Mouse (Mus musculus) megakaryocyte progenitor cell, adult 5-6 weeks (primary cell): Measurements from ENCODE around the gene Stag2. TPM values are rescaled to one million over a fixed set of nuclear protein-coding genes. Genes with fewer than 3 reads are reported as not detected.
A peak's percentile ranks its signal among the peaks of the same experiment; 100 is the strongest.

Source experiments
- ATAC-seq: replicated peaks from 2 replicates; pipeline ENCODE4 v1.8.0; 2016; ENCODE audit warnings: mild to moderate bottlenecking, moderate TSS enrichment, inconsistent platforms; ENCODE audit not compliant: poor library complexity
- total RNA-seq, 2 experiments: library from RNA; stranded (forward) in 1 of 2; stranded (reverse) in 1 of 2; fragments of 157-497, 149-512 nt in 1 of 2; fragments of 200-1000 nt in 1 of 2; gene quantifications; 2 replicates each; pipeline versions ENCODE4 v1.2.3 to v1.2.4; 2015 to 2017

Gene Stag2
- total RNA-seq, 2 experiments from 2014 or later, result 123 to 512 TPM

DNA sequence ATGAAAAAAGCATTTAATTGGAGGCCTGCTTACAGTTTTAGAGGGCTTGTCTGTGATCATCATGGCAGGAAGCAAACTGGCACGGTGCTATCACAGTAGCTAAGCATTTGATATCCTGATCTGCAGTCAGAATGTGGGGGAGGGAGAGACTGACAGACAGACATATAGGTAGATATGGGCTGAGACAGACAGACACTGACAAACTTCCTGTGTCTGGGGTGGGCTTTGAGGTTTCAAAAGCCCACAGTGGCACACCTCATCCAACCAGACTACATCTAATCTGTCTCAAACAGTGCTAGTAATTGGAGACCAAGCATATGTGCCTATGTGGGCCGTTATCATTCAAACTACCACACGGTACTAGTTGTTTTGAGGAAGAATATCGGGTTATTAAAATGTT, 53.4 kb downstream of the Stag2 start:
- peak; percentile 78 for ATAC-seq

DNA sequence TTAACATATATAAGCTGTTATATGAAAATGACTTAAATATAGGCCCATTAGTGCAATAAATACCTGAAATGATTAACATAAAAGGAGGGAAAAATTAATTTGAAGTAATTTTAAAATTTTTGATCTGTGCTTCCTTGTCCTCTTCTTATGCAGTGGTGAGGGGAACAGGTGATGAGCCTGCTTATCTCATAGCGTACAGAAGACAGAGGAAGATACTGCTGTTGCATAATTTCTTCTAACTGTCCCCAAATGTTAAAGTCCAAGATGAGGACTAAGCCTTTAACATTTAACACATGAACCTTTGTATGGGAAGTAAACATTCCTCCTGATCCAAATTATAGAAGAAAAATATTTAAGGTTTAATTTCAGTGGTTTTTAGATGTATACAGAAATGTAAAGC, 66.6 kb downstream of the Stag2 start:
- ATAC-seq, result peak; percentile 76

DNA sequence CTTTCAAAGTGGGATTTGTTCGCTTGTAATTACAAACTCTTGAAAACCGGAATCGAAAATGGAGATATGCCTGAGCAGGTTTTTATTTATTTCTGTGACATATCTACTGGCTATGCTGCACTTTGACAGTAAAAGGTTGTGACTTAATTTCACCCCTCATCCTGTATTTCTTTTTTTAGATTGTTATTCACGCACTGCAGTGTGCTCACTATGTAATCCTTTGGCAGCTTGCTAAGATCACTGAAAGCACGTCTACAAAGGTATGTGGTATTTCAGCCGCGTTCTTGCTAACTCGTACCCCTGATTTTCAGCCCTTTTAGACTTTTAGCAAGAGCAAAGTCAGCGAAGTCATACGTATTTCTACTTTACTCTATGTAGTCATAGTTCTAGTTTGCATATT, 101.2 kb downstream of the Stag2 start:
- no peak for ATAC-seq

DNA sequence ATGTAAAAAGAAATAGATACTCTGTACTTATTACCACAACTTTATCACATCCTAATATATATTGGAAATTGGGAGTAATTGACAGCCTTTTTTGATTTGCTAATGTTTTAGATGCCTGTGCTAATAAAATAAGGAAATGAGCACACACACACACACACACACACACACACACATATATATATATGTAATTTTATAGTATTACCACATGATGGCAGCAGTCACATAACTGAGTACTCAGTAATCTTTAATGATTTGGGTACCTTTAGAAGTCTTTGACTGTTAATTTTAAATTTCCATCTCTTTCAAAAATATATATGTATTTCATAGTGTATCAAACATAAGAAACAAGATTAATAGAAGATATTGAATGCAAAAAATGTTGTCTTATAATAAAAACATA, 123.6 kb downstream of the Stag2 start:
- ATAC-seq, result peak; percentile 70

DNA sequence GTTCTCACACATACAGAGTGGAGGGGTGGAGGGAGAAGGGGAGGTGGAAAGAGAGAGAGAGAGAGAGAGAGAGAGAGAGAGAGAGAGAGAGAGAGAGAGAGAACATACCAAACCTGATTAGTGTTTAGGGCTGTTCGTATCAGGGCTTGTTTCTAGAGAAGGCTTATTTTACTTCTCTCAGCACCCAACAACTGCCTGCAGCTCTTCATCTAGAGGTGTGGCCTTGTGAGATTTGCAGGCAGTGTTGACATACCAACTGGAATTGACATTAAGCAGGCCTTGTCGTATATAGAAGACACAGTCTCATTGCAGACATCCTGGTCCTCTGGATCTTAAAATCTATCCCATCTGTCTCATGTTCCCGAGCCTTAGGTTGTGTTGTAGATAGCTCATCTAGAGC, 141.1 kb downstream of the Stag2 start:
- ATAC-seq, result no peak

DNA sequence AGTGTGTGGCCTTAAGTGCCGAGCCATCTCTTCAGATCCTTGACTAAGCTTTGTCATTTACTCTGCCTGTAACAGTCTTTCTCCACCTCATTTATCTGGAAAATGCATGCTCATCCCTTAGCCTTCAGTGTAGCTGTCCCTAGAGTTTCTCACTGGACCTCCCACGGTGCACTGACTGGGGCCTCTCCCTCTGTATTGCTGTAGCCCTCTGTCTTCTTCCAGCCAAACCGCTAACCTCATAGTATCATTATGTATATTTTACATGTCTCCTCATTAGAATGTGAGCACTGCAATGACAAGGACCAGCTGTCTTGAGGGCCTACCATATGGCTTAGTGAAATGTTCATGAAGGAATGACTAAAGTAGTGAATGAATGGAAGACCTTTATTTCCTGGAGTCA, 166.1 kb downstream of the Stag2 start:
- ATAC-seq, result no peak

DNA sequence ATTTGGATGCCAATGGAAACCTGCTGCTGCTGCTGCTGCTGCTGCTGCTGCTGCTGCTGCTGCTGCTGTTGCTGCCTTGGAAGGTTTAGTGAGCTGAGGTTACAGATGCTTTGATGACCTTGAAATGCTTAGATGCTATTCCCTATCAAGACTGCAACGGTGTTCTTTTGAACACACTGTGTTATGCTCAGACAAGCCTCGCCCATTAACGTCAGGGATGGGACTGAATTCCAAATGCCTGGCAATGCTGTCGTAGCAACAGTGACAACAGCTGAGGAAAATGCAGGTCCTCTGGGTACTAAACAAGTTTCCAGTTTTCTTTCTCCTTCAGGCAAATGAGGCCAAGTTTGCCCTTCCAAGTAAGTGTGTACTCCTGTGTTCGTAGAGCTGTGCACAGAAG, 171.3 kb downstream of the Stag2 start:
- ATAC-seq, result no peak

DNA sequence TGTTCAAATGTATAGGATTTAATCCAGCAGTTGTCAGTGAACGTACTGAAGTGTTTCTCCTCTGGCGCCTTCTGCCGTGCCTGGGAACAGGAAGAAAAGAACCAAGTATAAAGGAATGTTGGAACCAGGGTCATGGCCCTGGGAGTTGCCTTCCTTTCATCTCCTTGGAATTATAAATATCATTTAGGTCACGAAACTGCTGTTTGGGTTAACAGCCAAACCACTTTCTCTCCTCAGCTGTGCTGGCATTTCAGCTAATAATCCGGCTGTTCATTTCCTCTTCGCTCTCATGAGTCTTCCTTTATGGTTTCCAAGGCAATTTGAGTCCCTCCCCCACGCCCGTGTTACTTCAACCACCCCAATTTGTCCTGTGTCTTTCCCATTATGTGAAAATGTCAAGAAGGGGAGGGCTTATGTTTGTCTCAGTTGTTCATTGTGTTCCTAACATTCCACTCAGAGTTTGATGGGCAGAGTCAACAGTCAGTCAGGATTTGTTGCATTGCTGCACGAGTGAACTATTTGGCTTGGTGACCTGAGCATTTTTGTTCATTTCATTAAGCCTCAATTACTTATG, 172.2 kb downstream of the Stag2 start:
- no peak for ATAC-seq

DNA sequence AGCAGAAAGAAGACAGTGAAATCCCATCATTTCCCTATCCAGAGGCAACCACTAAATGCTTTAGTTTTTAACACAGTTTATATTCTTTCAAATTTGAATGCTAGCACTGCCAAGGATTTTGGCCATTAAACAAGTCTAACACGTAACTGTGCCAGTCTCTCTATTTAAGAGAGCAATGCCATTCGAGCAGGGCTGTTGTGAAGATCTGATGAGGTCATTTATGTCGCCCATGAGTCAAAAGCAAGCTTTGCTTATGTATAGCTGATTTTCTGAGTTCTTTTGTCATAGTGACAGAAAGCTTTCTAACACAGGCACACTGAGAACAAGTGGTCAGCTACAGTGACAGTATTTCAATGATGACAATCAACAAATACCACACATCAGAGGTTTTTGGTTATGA, 175.7 kb downstream of the Stag2 start:
- no peak for ATAC-seq

Other genes with a start within 250 kb of the Stag2 start
- 69.4 and 98.6 TPM in 2 replicates for gene Thoc2, start 228.6 kb upstream of the Stag2 start, total RNA-seq (2015)
- 62.7 and 104 TPM in 2 replicates for gene Thoc2, start 228.6 kb upstream of the Stag2 start, total RNA-seq (2017)
- gene Xiap, start 89.6 kb upstream of the Stag2 start, total RNA-seq (2015), result 39.2 and 41.5 TPM in 2 replicates
- 27.4 and 32.8 TPM in 2 replicates for gene Xiap, start 89.6 kb upstream of the Stag2 start, total RNA-seq (2017)